Mouse (Mus musculus) CH12.LX (cell line): ENCODE results near the gene Pcid2. TPM values are rescaled to one million over a fixed set of nuclear protein-coding genes. Genes with fewer than 3 reads are reported as not detected.

Experiments
- DNase-seq: peaks from one replicate; pipeline ENCODE4 v3.0.0-alpha.2; 2013; ENCODE audit errors: extremely low read depth
- H3K27ac ChIP-seq: 2 replicates; pipeline ENCODE4 v1.5.1; 2012; ENCODE audit warnings: low read depth, mild to moderate bottlenecking, control low read depth, moderate library complexity; ENCODE audit not compliant: insufficient read depth
- H3K27me3 ChIP-seq: replicated peaks from 2 replicates; pipeline ENCODE3; 2012; ENCODE audit warnings: inconsistent platforms
- H3K36me3 ChIP-seq, 2 experiments: replicated peaks in 1 of 2; 2 replicates each; pipeline versions ENCODE3 to v1.6.1; 2012; ENCODE audit warnings: inconsistent platforms in 1 of 2, low read length in 1 of 2, mild to moderate bottlenecking in 1 of 2, mixed read lengths in 1 of 2, moderate library complexity in 1 of 2; ENCODE audit not compliant: control insufficient read depth in 1 of 2, insufficient read depth in 1 of 2
- H3K4me1 ChIP-seq, 2 experiments: 2 replicates each; pipeline ENCODE4 v1.6.1; 2012; ENCODE audit warnings: inconsistent platforms in 1 of 2, moderate library complexity in 1 of 2; ENCODE audit not compliant: insufficient read depth in 2 of 2, control insufficient read depth in 1 of 2
- H3K4me2 ChIP-seq: 2 replicates; pipeline ENCODE4 v1.6.1; 2012; ENCODE audit warnings: low read depth, mild to moderate bottlenecking, control low read depth; ENCODE audit not compliant: poor library complexity, insufficient read depth, severe bottlenecking
- H3K4me3 ChIP-seq, 3 experiments: fragments of 150-350 bp in 1 of 3; sonication (generic) in 1 of 3; replicated peaks in 1 of 3; 2 replicates each; pipeline versions ENCODE3 to v1.5.1; 2011 to 2012; ENCODE audit warnings: low read depth in 2 of 3, low read length in 2 of 3, mild to moderate bottlenecking in 2 of 3, moderate library complexity in 2 of 3, control low read depth in 1 of 3, improper control_type of control experiment in 1 of 3, inconsistent platforms in 1 of 3, mixed read lengths in 1 of 3; ENCODE audit not compliant: poor library complexity in 1 of 3
- H3K79me2 ChIP-seq: replicated peaks from 2 replicates; pipeline ENCODE4 v1.6.1; 2012; ENCODE audit warnings: mild to moderate bottlenecking, moderate library complexity; ENCODE audit not compliant: control insufficient read depth, poor library complexity, insufficient read depth, severe bottlenecking; ENCODE audit errors: extremely low read depth
- H3K9ac ChIP-seq: 2 replicates; pipeline ENCODE4 v1.6.1; 2012; ENCODE audit warnings: low read depth, mild to moderate bottlenecking, control low read depth, moderate library complexity; ENCODE audit not compliant: insufficient read depth
- H3K9me3 ChIP-seq: replicated peaks from 2 replicates; pipeline ENCODE3; 2012; ENCODE audit warnings: low read length, inconsistent platforms, mixed read lengths
- EP300 ChIP-seq: IDR thresholded peaks from 2 replicates; pipeline ENCODE4 v1.6.1; 2011; ENCODE audit warnings: low read length, improper control_type of control experiment
- HCFC1 ChIP-seq: IDR thresholded peaks from 2 replicates; pipeline ENCODE4 v1.6.1; 2012; ENCODE audit warnings: low read depth, mild to moderate bottlenecking, inconsistent platforms, low read length, improper control_type of control experiment
- IRF4 ChIP-seq: IDR thresholded peaks from 2 replicates; pipeline ENCODE4 v1.6.1; 2014; ENCODE audit warnings: low read depth, mild to moderate bottlenecking, inconsistent platforms, low read length, improper control_type of control experiment
- MAZ ChIP-seq: IDR thresholded peaks from 2 replicates; pipeline ENCODE4 v1.6.1; 2012; ENCODE audit warnings: low read depth, mild to moderate bottlenecking, inconsistent platforms, low read length, improper control_type of control experiment, moderate library complexity
- RAD21 ChIP-seq: IDR thresholded peaks from 2 replicates; pipeline ENCODE4 v1.6.1; 2011; ENCODE audit warnings: low read depth, mild to moderate bottlenecking, low read length, improper control_type of control experiment, moderate library complexity
- SIN3A ChIP-seq: IDR thresholded peaks from 2 replicates; pipeline ENCODE4 v1.6.1; 2012; ENCODE audit warnings: low read length, improper control_type of control experiment, inconsistent platforms
- SMC3 ChIP-seq: IDR thresholded peaks from 2 replicates; pipeline ENCODE4 v1.6.1; 2011; ENCODE audit warnings: low read depth, low read length, improper control_type of control experiment
- ZMIZ1 ChIP-seq: IDR thresholded peaks from 2 replicates; pipeline ENCODE4 v1.6.1; 2012; ENCODE audit warnings: low read depth, mild to moderate bottlenecking, inconsistent platforms, low read length, improper control_type of control experiment
- dilution Hi-C: fragments of 300-500 bp; cut with MboI; formaldehyde crosslinking; loops from 2 replicates; pipeline ENCODE4 v1.14.3; 2020; ENCODE audit warnings: low sequenced_read_pairs; ENCODE audit not compliant: extremely low pct_unique_long_range_greater_than_20kb, extremely low pct_ligation_motif_present
- in situ Hi-C: fragments of 300-500 bp; cut with MboI; formaldehyde crosslinking; loops from 3 replicates; pipeline ENCODE4 v1.14.3; 2019; ENCODE audit warnings: low sequenced_read_pairs, low pct_ligation_motif_present, low pct_unique_long_range_greater_than_20kb, mixed read lengths
- polyA plus RNA-seq: library from polyadenylated mRNA; unstranded; fragments of >175 nt; gene quantifications from 2 replicates; pipeline ENCODE4 v1.2.1, GENCODE M21; 2012; ENCODE audit warnings: low read depth; ENCODE audit not compliant: insufficient read length
- total RNA-seq, 2 experiments: library from RNA; depleted of rRNA; stranded (reverse); fragments of 300-350 nt in 1 of 2; fragments of >200 nt in 1 of 2; gene quantifications; 2 replicates each; pipeline ENCODE4 v1.2.3; 2012 to 2014

Gene Pcid2
- total and polyA plus RNA-seq, 3 experiments, result 21.6 to 32.5 (median 23.1) TPM

DNA sequence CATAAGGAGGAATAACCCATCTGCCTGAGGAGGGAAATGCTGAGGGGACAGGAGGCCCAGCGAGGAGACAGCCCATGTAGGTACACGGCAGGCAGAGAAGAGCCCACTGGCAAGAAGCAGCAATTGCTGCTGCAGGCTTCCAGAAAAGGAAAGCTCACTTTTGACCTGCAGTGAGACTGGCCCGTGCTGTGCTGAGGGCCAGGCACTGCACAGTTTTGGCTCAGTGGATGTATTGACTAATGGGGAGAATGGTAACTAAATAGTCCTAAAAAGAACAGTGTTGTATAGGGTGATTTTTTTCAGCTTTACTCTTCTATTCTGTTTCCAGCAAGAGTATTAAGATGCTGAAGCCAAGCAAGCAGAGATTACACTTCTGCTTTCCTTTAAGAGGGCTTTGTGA is 13.3 kb upstream of the Pcid2 start:
- in situ Hi-C loops, result no loop called here
- no peak for TF ChIP-seq SIN3A
- no peak for TF ChIP-seq SMC3
- peaks cover 8 to 56% of the 10 kb centered on the region in 2 experiments for H3K36me3 ChIP-seq
- H3K9ac ChIP-seq, result no peak overlapping the region
- H3K4me3 ChIP-seq, result no peak overlapping the region
- peaks cover 0 to 4% of the 10 kb centered on the region in 2 experiments; a peak in 3 of 4 replicates for H3K4me1 ChIP-seq
- no peaks in the 10 kb centered on the region for H3K9me3 ChIP-seq
- DNase-seq, result no peak
- no peak overlapping the region for H3K4me2 ChIP-seq
- no peak overlapping the region for H3K27ac ChIP-seq
- H3K27me3 ChIP-seq, result no peaks in the 10 kb centered on the region
- dilution Hi-C loops, result no loop called here
- H3K79me2 ChIP-seq, result no peaks in the 10 kb centered on the region

DNA sequence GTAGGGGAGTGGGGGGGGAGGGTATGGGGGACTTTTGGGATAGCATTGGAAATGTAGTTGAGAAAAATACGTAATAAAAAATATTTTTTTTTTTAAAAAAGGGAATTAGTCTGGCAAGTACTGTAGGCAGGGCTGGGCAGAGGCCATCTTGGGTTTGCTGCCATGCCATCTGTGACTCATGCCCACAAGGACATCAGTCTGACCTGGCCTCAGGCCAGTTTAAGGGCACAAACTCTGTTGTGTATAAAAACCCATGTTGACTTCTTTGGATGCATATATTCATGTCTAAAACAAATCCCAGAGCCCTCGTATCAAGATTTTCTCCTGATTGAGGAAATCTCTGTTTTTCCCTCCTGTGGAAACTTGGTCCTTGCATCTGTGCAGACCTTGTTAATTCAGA is 11.8 kb upstream of the Pcid2 start:
- Histone ChIP-seq H3K79me2 (no peaks in the 10 kb centered on the region), H3K27me3 (no peaks in the 10 kb centered on the region), H3K27ac (no peak overlapping the region), H3K4me1 (peaks cover 6 to 19% of the 10 kb centered on the region in 2 experiments; a peak in 3 of 4 replicates), H3K4me3 (no peak overlapping the region), H3K9me3 (no peaks in the 10 kb centered on the region), H3K9ac (no peak overlapping the region), H3K4me2 (no peak overlapping the region), H3K36me3 (peaks cover 6 to 49% of the 10 kb centered on the region in 2 experiments)
- TF ChIP-seq HCFC1, result no peak
- no peak for TF ChIP-seq MAZ
- TF ChIP-seq IRF4, result no peak
- TF ChIP-seq ZMIZ1, result no peak
- TF ChIP-seq RAD21, result no peak
- dilution Hi-C loops (no loop called here), in situ Hi-C loops (no loop called here)
- no peak for DNase-seq

DNA sequence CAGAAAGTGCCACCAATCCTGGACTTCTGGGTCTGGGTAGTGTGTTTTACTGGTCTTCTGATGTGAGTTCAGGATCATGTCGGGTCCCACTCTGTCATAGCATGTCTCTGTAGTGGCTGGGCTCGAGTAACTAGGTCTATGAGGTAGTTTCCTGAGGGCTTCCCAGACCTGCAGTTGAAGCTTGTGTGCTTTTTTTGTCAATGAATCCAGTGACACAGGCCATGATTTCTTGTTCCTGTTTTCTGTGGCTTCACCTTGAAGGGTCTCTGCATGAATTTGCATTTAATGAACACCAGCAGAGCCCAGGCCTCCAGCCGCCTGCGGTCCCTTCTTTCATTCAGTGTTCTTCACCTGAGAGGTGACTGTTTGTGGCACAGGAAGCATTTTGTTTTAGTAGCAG is 8.0 kb upstream of the Pcid2 start:
- in situ Hi-C loops (no loop called here), dilution Hi-C loops (no loop called here)
- Histone ChIP-seq H3K27me3 (no peaks in the 10 kb centered on the region), H3K9me3 (no peaks in the 10 kb centered on the region), H3K4me2 (no peak overlapping the region), H3K4me1 (peaks cover 6 to 19% of the 10 kb centered on the region in 2 experiments; a peak in 3 of 4 replicates), H3K9ac (no peak overlapping the region), H3K79me2 (no peaks in the 10 kb centered on the region), H3K27ac (no peak overlapping the region), H3K36me3 (peaks cover 3 to 46% of the 10 kb centered on the region in 2 experiments), H3K4me3 (no peak overlapping the region)
- peak; percentile 60 for DNase-seq
- TF ChIP-seq SIN3A, result no peak
- TF ChIP-seq EP300, result peak; percentile 40; the same call in 1 of the 2 replicates
- 0 out of 2 replicates have a peak, but pooled peaks have one; percentile 11 for TF ChIP-seq IRF4
